Mouse (Mus musculus) kidney, embryonic 14.5 days (tissue): ENCODE measurements around the gene Cblb. TPM values are rescaled to one million over a fixed set of nuclear protein-coding genes. Genes with fewer than 3 reads are reported as not detected.

Experiments
- ATAC-seq: fragments of 200-750 bp; cut with Nextera tagmentation; 2 replicates; pipeline ENCODE4 v1.8.0; 2017; ENCODE audit warnings: moderate number of reproducible peaks, mild to moderate bottlenecking, moderate TSS enrichment, moderate library complexity; ENCODE audit not compliant: low FRiP score, low TSS enrichment
- H3K27ac ChIP-seq: fragments of 300-500 bp; sonication (generic); 2 replicates; pipeline ENCODE4 v1.5.1; 2014; ENCODE audit warnings: low read depth, mild to moderate bottlenecking, low read length, moderate library complexity, mixed read lengths
- H3K27me3 ChIP-seq: fragments of 300-500 bp; sonication (generic); 2 replicates; pipeline ENCODE4 v1.6.1; 2014; ENCODE audit warnings: mild to moderate bottlenecking, low read length; ENCODE audit not compliant: control insufficient read depth, insufficient read depth
- H3K36me3 ChIP-seq: fragments of 300-500 bp; sonication (generic); 2 replicates; pipeline ENCODE4 v1.6.1; 2014; ENCODE audit warnings: low read length, mixed read lengths; ENCODE audit not compliant: control insufficient read depth, insufficient read depth
- H3K4me1 ChIP-seq: fragments of 300-500 bp; sonication (generic); 2 replicates; pipeline ENCODE4 v1.6.1; 2014; ENCODE audit warnings: low read length, mixed read lengths; ENCODE audit not compliant: control insufficient read depth, insufficient read depth
- H3K4me2 ChIP-seq: fragments of 300-500 bp; sonication (generic); replicated peaks from 2 replicates; pipeline ENCODE4 v1.6.1; 2014; ENCODE audit warnings: low read depth, mild to moderate bottlenecking, low read length
- H3K4me3 ChIP-seq: fragments of 300-500 bp; sonication (generic); 2 replicates; pipeline ENCODE4 v1.5.1; 2014; ENCODE audit warnings: mild to moderate bottlenecking, low read length
- H3K9ac ChIP-seq: fragments of 300-500 bp; sonication (generic); 2 replicates; pipeline ENCODE4 v1.6.1; 2014; ENCODE audit warnings: low read depth, mild to moderate bottlenecking, low read length, moderate library complexity
- H3K9me3 ChIP-seq: fragments of 300-500 bp; sonication (generic); 2 replicates; pipeline ENCODE4 v1.6.1; 2016; ENCODE audit warnings: low read length; ENCODE audit not compliant: control insufficient read depth
- WGBS: fragments of 180-500 bp; shearing (Covaris S2); extraction: QIAGEN DNeasy Blood & Tissue Kit; methylation state at CpG from one replicate; pipeline ENCODE4 v1.1.7; 2014; 5-methylcytosine and 5-hydroxymethylcytosine counted together
- polyA plus RNA-seq: library from polyadenylated mRNA; unstranded; fragments of >200 nt; fragmentation: Nextera tagmentation; extraction: Ambion mirVana; gene quantifications from 2 replicates; pipeline ENCODE4 v1.2.1, GENCODE M21; 2014

Gene Cblb
- polyA plus RNA-seq, 1 experiment from 2014 or later: 27.2 TPM

GRCm38 (mm10) chr16:52114473-52114872, 83.4 kb downstream of the Cblb start:
- Histone ChIP-seq H3K9me3 (no peaks in the 10 kb centered on the region), H3K27ac (no peak overlapping the region), H3K27me3 (no peaks in the 10 kb centered on the region), H3K4me2 (no peak overlapping the region), H3K4me1 (peaks cover 8% of the 10 kb centered on the region; the same call in 1 of the 2 replicates), H3K36me3 (peaks cover 11% of the 10 kb centered on the region; the same call in 1 of the 2 replicates), H3K4me3 (no peak overlapping the region), H3K9ac (no peak overlapping the region)
- ATAC-seq: no peak
- 47% methylated on average over 4 of the region's 4 CpGs for WGBS

GRCm38 (mm10) chr16:52119003-52119402, 88.0 kb downstream of the Cblb start:
- Histone ChIP-seq H3K4me1 (peaks cover 7% of the 10 kb centered on the region; the same call in 1 of the 2 replicates), H3K4me3 (no peak overlapping the region), H3K36me3 (peaks cover 5% of the 10 kb centered on the region; the same call in 1 of the 2 replicates), H3K27ac (no peak overlapping the region), H3K9me3 (no peaks in the 10 kb centered on the region), H3K27me3 (no peaks in the 10 kb centered on the region), H3K4me2 (no peak overlapping the region), H3K9ac (no peak overlapping the region)
- WGBS: 77% methylated on average over 4 of the region's 4 CpGs
- ATAC-seq: no peak

GRCm38 (mm10) chr16:52124974-52125373, 93.9 kb downstream of the Cblb start:
- no peak for ATAC-seq
- no peaks in the 10 kb centered on the region for H3K9me3 ChIP-seq

GRCm38 (mm10) chr16:52125896-52126295, 94.9 kb downstream of the Cblb start:
- 97% methylated on average over 4 of the region's 4 CpGs for WGBS
- Histone ChIP-seq H3K9ac (no peak overlapping the region), H3K4me2 (no peak overlapping the region), H3K4me1 (no peaks in the 10 kb centered on the region), H3K36me3 (peaks cover 3% of the 10 kb centered on the region; the same call in 1 of the 2 replicates), H3K27ac (no peak overlapping the region), H3K27me3 (no peaks in the 10 kb centered on the region), H3K4me3 (no peak overlapping the region), H3K9me3 (no peaks in the 10 kb centered on the region)
- no peak for ATAC-seq

More at GRCm38 (mm10) chr16:52124974-52125373, 93.9 kb downstream of the Cblb start:
- no peaks in the 10 kb centered on the region for H3K4me1 ChIP-seq
- no peaks in the 10 kb centered on the region for H3K27me3 ChIP-seq
- no peak overlapping the region for H3K4me2 ChIP-seq
- H3K9ac ChIP-seq: no peak overlapping the region
- H3K4me3 ChIP-seq: no peak overlapping the region
- H3K27ac ChIP-seq: no peak overlapping the region
- peaks cover 3% of the 10 kb centered on the region; the same call in 1 of the 2 replicates for H3K36me3 ChIP-seq

- no peaks in the 10 kb centered on the region for H3K4me1 ChIP-seq
- 84% methylated on average over 5 of the region's 5 CpGs for WGBS
- no peaks in the 10 kb centered on the region for H3K9me3 ChIP-seq
- no peaks in the 10 kb centered on the region for H3K27me3 ChIP-seq
- H3K4me2 ChIP-seq: no peak overlapping the region
- H3K4me3 ChIP-seq: no peak overlapping the region
- no peak overlapping the region for H3K27ac ChIP-seq
- ATAC-seq: no peak
- H3K9ac ChIP-seq: no peak overlapping the region
- no peaks in the 10 kb centered on the region for H3K36me3 ChIP-seq
Measured at GRCm38 (mm10) chr16:52129357-52129905, 98.4 kb downstream of the Cblb start.

- Histone ChIP-seq H3K27me3 (no peaks in the 10 kb centered on the region), H3K4me3 (no peak overlapping the region), H3K27ac (no peak overlapping the region), H3K4me2 (no peak overlapping the region), H3K9me3 (no peaks in the 10 kb centered on the region), H3K4me1 (no peaks in the 10 kb centered on the region), H3K36me3 (peaks cover 12% of the 10 kb centered on the region; the same call in 1 of the 2 replicates), H3K9ac (no peak overlapping the region)
- WGBS: 76% methylated on average over 11 of the region's 11 CpGs
- no peak for ATAC-seq
Measured at GRCm38 (mm10) chr16:52132808-52133490, 101.9 kb downstream of the Cblb start.

GRCm38 (mm10) chr16:52134631-52135227, 103.7 kb downstream of the Cblb start:
- Histone ChIP-seq H3K27me3 (no peaks in the 10 kb centered on the region), H3K9me3 (no peaks in the 10 kb centered on the region), H3K4me3 (no peak overlapping the region), H3K9ac (no peak overlapping the region), H3K4me2 (no peak overlapping the region), H3K36me3 (peaks cover 16% of the 10 kb centered on the region; the same call in 1 of the 2 replicates), H3K4me1 (no peaks in the 10 kb centered on the region), H3K27ac (no peak overlapping the region)
- ATAC-seq: peak; percentile 52; the same call in 1 of the 2 replicates
- 65% methylated on average over 11 of the region's 11 CpGs for WGBS

- Histone ChIP-seq H3K36me3 (peaks cover 16% of the 10 kb centered on the region; the same call in 1 of the 2 replicates), H3K4me1 (no peaks in the 10 kb centered on the region), H3K27me3 (no peaks in the 10 kb centered on the region), H3K4me3 (no peak overlapping the region), H3K9me3 (no peaks in the 10 kb centered on the region), H3K9ac (no peak overlapping the region), H3K27ac (no peak overlapping the region), H3K4me2 (no peak overlapping the region)
- no peak for ATAC-seq
- WGBS: 79% methylated on average over 9 of the region's 9 CpGs
Measured at GRCm38 (mm10) chr16:52135689-52136390, 104.8 kb downstream of the Cblb start.
